Mouse (Mus musculus) liver, postnatal 0 days (tissue): ENCODE data around the gene Tcn2. TPM values are rescaled to one million over a fixed set of nuclear protein-coding genes. Genes with fewer than 3 reads are reported as not detected.
"Not testable (repeated sequence)": the region's sequence is repeated elsewhere in the genome, so short reads cannot be mapped to it uniquely, and the experiment has no call there.

Experiments used
- ATAC-seq: fragments of 200-750 bp; cut with Nextera tagmentation; 2 replicates; pipeline ENCODE4 v1.8.0; 2017; ENCODE audit warnings: mild to moderate bottlenecking, moderate library complexity
- DNase-seq: peaks from one replicate; pipeline ENCODE4 v3.0.0-alpha.2; 2016
- H3K27ac ChIP-seq: fragments of 300-500 bp; sonication (generic); 2 replicates; pipeline ENCODE4 v1.5.1; 2014; ENCODE audit warnings: antibody characterized with exemption, moderate library complexity, mild to moderate bottlenecking, low read depth
- H3K27me3 ChIP-seq: fragments of 300-500 bp; sonication (generic); 2 replicates; pipeline ENCODE4 v1.6.1; 2014; ENCODE audit warnings: low read length, control low read depth, mixed read lengths; ENCODE audit not compliant: insufficient read depth
- H3K36me3 ChIP-seq: fragments of 300-500 bp; sonication (generic); replicated peaks from 2 replicates; pipeline ENCODE4 v1.6.1; 2014; ENCODE audit warnings: mild to moderate bottlenecking, control low read depth, low read length, moderate library complexity, mixed read lengths; ENCODE audit not compliant: insufficient read depth
- H3K4me1 ChIP-seq: fragments of 300-500 bp; sonication (generic); 2 replicates; pipeline ENCODE4 v1.6.1; 2014; ENCODE audit warnings: antibody characterized with exemption, mild to moderate bottlenecking, control low read depth; ENCODE audit not compliant: insufficient read depth
- H3K4me2 ChIP-seq: fragments of 300-500 bp; sonication (generic); 2 replicates; pipeline ENCODE4 v1.6.1; 2014; ENCODE audit warnings: low read depth, mild to moderate bottlenecking, low read length, moderate library complexity, mixed read lengths
- H3K4me3 ChIP-seq: fragments of 300-500 bp; sonication (generic); 2 replicates; pipeline ENCODE4 v1.5.1; 2014; ENCODE audit warnings: low read depth, low read length
- H3K9ac ChIP-seq: fragments of 300-500 bp; sonication (generic); replicated peaks from 2 replicates; pipeline ENCODE4 v1.6.1; 2014; ENCODE audit warnings: mild to moderate bottlenecking, moderate library complexity
- H3K9me3 ChIP-seq: fragments of 300-500 bp; sonication (generic); 2 replicates; pipeline ENCODE4 v1.6.1; 2016; ENCODE audit warnings: mild to moderate bottlenecking, control low read depth, low read length, mixed read lengths
- CTCF ChIP-seq: sonication (generic); IDR thresholded peaks from 2 replicates; pipeline ENCODE4 v1.5.1; 2016; ENCODE audit warnings: antibody characterized with exemption, low read depth
- EP300 ChIP-seq: IDR thresholded peaks from 2 replicates; pipeline ENCODE4 v1.6.1; 2016; ENCODE audit warnings: antibody characterized with exemption, low read depth, mild to moderate bottlenecking
- WGBS: fragments of 180-500 bp; shearing (Covaris S2); extraction: QIAGEN DNeasy Blood & Tissue Kit; methylation state at CpG from one replicate; pipeline ENCODE4 v1.1.7; 2014; ENCODE audit not compliant: insufficient replicate concordance; 5-methylcytosine and 5-hydroxymethylcytosine counted together
- polyA plus RNA-seq: library from polyadenylated mRNA; unstranded; fragments of >200 nt; fragmentation: Nextera tagmentation; extraction: Ambion mirVana; gene quantifications from 2 replicates; pipeline ENCODE4 v1.2.1, GENCODE M21; 2015

Gene Tcn2
- polyA plus RNA-seq, 1 experiment from 2014 or later, result 61.3 TPM

- H3K4me3 ChIP-seq, result no peak overlapping the region
- no peak overlapping the region for H3K9ac ChIP-seq
- H3K27ac ChIP-seq, result no peak overlapping the region
- peaks cover 8% of the 10 kb centered on the region for H3K4me1 ChIP-seq
- no peaks in the 10 kb centered on the region for H3K36me3 ChIP-seq
- DNase-seq (no peak), ATAC-seq (no peak)
- H3K27me3 ChIP-seq, result no peaks in the 10 kb centered on the region
- WGBS, result 39% methylated on average over 2 of the region's 2 CpGs
- no peak overlapping the region for H3K4me2 ChIP-seq
- TF ChIP-seq CTCF (no peak), EP300 (no peak)
- H3K9me3 ChIP-seq, result no peaks in the 10 kb centered on the region
These were observed 28.9 kb upstream of the Tcn2 start for GRCm38 (mm10) chr11:3960901-3961300.

GRCm38 (mm10) chr11:3955371-3955770 is 23.4 kb upstream of the Tcn2 start:
- H3K27ac ChIP-seq, H3K9me3 ChIP-seq, H3K4me1 ChIP-seq, ATAC-seq, H3K27me3 ChIP-seq, H3K4me3 ChIP-seq, DNase-seq, H3K36me3 ChIP-seq, H3K4me2 ChIP-seq, H3K9ac ChIP-seq: not testable (repeated sequence)
- WGBS, result 59% methylated on average over 4 of the region's 4 CpGs

- not testable (repeated sequence) for H3K27me3 ChIP-seq, H3K36me3 ChIP-seq, ATAC-seq, H3K4me3 ChIP-seq, DNase-seq, H3K9me3 ChIP-seq, H3K4me2 ChIP-seq, H3K27ac ChIP-seq, H3K4me1 ChIP-seq, H3K9ac ChIP-seq
- WGBS, result 85% methylated on average over 5 of the region's 5 CpGs
These were observed 22.9 kb upstream of the Tcn2 start for GRCm38 (mm10) chr11:3954876-3955275.

GRCm38 (mm10) chr11:3946386-3946785 is 14.4 kb upstream of the Tcn2 start:
- H3K4me3 ChIP-seq, result no peak overlapping the region
- H3K9ac ChIP-seq, result no peak overlapping the region
- 22% methylated on average over 1 of the region's 1 CpGs for WGBS
- no peak overlapping the region for H3K4me2 ChIP-seq
- DNase-seq (no peak), ATAC-seq (no peak)
- no peaks in the 10 kb centered on the region for H3K4me1 ChIP-seq
- H3K9me3 ChIP-seq, result no peaks in the 10 kb centered on the region
- no peak for TF ChIP-seq EP300
- no peak for TF ChIP-seq CTCF
- H3K27me3 ChIP-seq, result no peaks in the 10 kb centered on the region
- no peaks in the 10 kb centered on the region for H3K36me3 ChIP-seq
- no peak overlapping the region for H3K27ac ChIP-seq

GRCm38 (mm10) chr11:3941371-3941770 is 9.4 kb upstream of the Tcn2 start:
- Histone ChIP-seq H3K4me1 (no peaks in the 10 kb centered on the region), H3K27me3 (no peaks in the 10 kb centered on the region), H3K36me3 (no peaks in the 10 kb centered on the region), H3K9me3 (no peaks in the 10 kb centered on the region), H3K27ac (no peak overlapping the region), H3K4me3 (no peak overlapping the region), H3K9ac (no peak overlapping the region), H3K4me2 (no peak overlapping the region)
- ATAC-seq (no peak), DNase-seq (no peak)
- TF ChIP-seq CTCF (no peak), EP300 (no peak)
- WGBS, result 75% methylated on average over 7 of the region's 7 CpGs

GRCm38 (mm10) chr11:3937321-3937874 is 5.4 kb upstream of the Tcn2 start:
- DNase-seq (no peak), ATAC-seq (no peak)
- Histone ChIP-seq H3K27me3 (no peaks in the 10 kb centered on the region), H3K4me1 (no peaks in the 10 kb centered on the region), H3K4me3 (no peak overlapping the region), H3K27ac (no peak overlapping the region), H3K36me3 (no peaks in the 10 kb centered on the region), H3K4me2 (no peak overlapping the region), H3K9me3 (no peaks in the 10 kb centered on the region), H3K9ac (no peak overlapping the region)
- TF ChIP-seq EP300, result no peak
- no peak for TF ChIP-seq CTCF
- 69% methylated on average over 13 of the region's 13 CpGs for WGBS

- no peak for TF ChIP-seq EP300
- TF ChIP-seq CTCF, result no peak
- H3K4me2 ChIP-seq, result no peak overlapping the region
- WGBS, result 83% methylated on average over 3 of the region's 3 CpGs
- no peaks in the 10 kb centered on the region for H3K36me3 ChIP-seq
- peaks cover 5% of the 10 kb centered on the region; the same call in 1 of the 2 replicates for H3K4me1 ChIP-seq
- no peaks in the 10 kb centered on the region for H3K27me3 ChIP-seq
- H3K9ac ChIP-seq, result no peak overlapping the region
- ATAC-seq, result no peak
- H3K9me3 ChIP-seq, result no peaks in the 10 kb centered on the region
- no peak overlapping the region for H3K4me3 ChIP-seq
- H3K27ac ChIP-seq, result no peak overlapping the region
- no peak for DNase-seq
These were observed 4.4 kb upstream of the Tcn2 start for GRCm38 (mm10) chr11:3936318-3936717.
